Mouse (Mus musculus) right cerebral cortex, postnatal 25 days (tissue): ENCODE data around the gene Hspa5.
A peak's percentile ranks its signal among the peaks of the same experiment; 100 is the strongest.
"Not testable (repeated sequence)": the region's sequence is repeated elsewhere in the genome, so short reads cannot be mapped to it uniquely, and the experiment has no call there.

Experiments
- DNase-seq: peaks from one replicate; pipeline ENCODE4 v3.0.0; 2022

The Hspa5 gene

GRCm38 (mm10) chr2:34771368-34772226 lies at the start of gene Hspa5:
Hspa5 (plus strand) TSS chr2:34771970.
- peak; percentile 100 for DNase-seq

GRCm38 (mm10) chr2:34725269-34725668 lies 46.5 kb upstream of the Hspa5 start:
- DNase-seq = no peak

GRCm38 (mm10) chr2:34727045-34727728 lies 44.6 kb upstream of the Hspa5 start:
- DNase-seq = no peak

DNA sequence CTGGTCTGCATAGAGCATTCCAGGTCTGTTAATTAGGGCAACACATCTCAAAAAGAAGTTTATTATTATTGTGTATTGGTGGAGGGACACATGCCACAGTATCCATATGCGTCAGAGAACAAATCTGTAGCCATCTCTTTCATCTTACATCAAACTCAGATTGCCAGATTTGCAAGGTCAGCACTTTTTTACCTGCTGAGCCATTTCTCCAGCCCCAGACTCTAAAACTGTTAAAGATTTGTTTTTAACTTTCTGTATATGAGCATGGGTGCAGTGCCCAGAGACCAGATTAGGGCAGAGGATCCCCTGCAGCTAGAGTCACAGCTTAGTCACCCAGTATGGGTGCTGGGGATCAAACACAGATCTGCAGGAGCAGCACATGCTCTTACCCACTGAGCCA lies 35.1 kb upstream of the Hspa5 start:
- DNase-seq = no peak

GRCm38 (mm10) chr2:34737911-34738310 lies 33.9 kb upstream of the Hspa5 start:
- no peak for DNase-seq

DNA sequence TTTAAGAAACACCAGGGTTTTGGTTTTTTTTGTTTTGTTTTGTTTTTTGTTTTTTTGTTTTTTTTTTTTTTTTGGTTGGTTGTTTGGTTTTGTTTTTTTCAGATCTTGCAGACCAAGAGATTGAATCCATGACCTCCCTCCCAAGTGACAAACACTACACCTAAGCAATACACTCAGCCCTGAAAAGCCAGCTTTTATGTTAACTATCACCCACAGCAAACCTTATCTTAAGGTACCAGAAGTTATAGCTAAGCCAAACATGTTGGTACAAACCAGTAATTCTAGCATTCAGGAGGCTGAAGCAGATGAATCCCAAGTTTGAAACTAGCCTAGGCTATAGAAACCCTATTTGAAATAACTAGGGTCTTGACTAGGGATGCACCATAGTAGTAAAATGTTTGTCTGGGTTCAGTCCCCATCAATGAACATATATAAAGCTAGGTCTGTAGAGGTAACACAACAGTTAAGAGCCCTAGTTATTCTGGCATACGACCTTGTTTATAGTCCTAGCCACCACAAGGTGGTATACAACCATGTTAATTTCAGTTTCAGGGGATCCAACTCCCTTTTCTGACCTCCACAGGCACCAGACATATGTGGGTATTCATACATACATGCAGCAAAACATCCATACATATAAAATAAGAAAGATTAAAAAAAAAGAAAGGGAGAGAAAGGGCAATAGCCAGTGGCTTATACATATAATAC lies 31.9 kb upstream of the Hspa5 start:
- DNase-seq = no peak

DNA sequence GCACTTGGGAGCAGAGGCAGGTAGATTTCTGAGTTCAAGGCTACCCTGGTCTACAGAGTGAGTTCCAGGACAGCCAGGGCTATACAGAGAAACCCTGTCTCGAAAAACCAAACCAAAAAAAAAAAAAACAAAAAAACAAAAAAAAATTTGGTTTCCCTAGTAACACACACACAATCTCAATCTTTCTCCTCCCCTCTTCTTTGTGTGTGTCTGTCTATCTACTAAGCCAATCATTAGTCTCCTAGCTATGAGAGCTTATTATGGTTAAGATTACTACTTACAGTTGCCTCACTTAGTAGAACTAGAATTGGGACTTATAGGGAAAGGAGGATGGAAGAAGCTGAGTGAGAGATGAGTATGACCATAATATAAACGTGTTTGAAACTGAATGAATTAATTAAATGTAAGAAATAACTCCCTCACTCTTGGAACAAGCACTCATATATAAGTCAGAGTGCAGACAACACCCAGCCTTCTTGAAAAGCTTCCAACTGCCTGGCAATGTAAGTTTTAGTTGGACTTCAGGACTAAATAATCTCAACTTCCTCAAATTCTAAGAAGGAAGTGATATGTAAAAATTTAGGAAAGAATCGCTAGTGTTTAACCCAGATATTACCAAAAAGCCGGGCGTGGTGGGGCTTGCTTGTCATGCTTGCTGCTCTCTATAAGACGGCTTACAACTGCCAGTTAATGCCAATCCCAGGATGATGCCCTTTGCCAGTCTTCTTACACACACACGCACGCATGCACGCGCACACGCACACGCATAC lies 30.2 kb upstream of the Hspa5 start:
- no peak for DNase-seq

DNA sequence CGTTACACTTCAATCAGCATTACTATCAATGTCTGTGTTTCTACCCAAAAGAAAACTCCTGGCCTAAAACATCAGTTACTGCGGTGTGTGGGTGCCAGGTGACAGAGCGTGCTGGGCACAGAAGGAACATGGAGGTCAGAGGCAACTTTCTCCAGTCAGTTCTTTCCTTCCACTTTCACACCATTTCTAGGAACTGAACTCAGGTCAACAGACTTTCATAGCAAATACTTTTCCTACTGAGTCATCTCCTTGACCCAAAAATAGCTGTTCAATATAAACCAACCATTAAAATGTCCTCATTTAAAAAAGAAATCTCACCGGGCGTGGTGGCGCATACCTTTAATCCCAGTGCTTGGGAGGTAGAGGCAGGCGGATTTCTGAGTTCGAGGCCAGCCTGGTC lies 29.1 kb upstream of the Hspa5 start:
- no peak for DNase-seq

DNA sequence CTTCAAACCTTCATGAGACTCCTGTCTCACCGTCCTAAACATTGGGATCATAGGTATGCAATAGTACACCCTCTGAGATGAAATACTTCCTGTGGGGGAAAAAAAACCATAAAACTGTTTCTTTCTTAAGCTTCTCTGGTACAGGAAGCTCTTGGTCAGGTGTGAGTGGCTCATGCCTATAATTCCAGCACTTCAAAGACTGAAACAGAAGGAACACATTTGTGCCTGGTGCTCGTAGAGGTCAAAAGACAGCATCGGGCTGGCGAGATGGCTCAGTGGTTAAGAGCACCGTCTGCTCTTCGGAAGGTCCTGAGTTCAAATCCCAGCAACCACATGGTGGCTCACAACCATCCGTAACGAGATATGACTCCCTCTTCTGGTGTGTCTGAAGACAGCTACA lies 27.3 kb upstream of the Hspa5 start:
- DNase-seq = no peak

DNA sequence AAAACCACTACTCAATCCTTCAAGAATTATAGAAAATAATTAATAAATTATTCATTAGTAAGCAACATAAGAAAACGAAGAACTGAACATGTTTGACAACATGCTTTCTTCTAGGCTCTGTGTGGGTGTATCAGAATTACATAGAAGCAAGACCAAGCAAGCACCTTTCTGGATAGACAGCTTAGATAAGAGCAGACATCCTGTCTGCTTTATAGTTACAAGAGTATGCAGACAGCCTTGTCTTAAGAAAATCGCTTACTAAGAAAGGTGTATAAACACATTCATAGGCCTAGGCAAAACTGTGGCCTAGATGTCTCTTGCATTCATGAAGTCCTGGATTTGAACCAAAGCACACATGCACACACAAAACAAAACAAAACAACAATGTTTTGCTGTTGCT lies 26.1 kb upstream of the Hspa5 start:
- DNase-seq = no peak

GRCm38 (mm10) chr2:34748479-34748878 lies 23.3 kb upstream of the Hspa5 start:
- no peak for DNase-seq

- no peak for DNase-seq
Measured at GRCm38 (mm10) chr2:34750245-34750644, 21.5 kb upstream of the Hspa5 start.

- DNase-seq = peak; percentile 88
Measured at GRCm38 (mm10) chr2:34753811-34754550, 17.8 kb upstream of the Hspa5 start.

GRCm38 (mm10) chr2:34754551-34755358 lies 17.0 kb upstream of the Hspa5 start, which contains the start of gene Gapvd1:
Gapvd1 (minus strand) TSS chr2:34755232.
- DNase-seq = no peak

GRCm38 (mm10) chr2:34757341-34757740 lies 14.4 kb upstream of the Hspa5 start:
- no peak for DNase-seq

DNA sequence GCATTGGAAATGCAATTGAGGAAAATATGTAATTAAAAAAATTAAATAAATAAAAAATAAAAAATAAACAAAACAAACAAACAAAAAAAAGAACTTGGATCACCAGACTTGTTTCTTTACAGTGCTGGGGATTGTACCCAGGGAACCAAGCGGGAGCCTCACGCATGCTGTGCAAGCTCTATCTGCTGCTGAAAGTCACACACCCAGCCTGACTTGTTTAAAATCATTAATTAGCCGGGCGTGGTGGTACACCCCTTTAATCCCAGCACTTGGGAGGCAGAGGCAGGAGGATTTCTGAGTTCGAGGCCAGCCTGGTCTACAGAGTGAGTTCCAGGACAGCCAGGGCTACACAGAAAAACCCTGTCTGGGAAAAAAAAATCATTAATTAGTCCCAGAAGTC lies 10.5 kb upstream of the Hspa5 start:
- not testable (repeated sequence) for DNase-seq

- no peak for DNase-seq
Measured at GRCm38 (mm10) chr2:34762174-34762573, 9.6 kb upstream of the Hspa5 start.

DNA sequence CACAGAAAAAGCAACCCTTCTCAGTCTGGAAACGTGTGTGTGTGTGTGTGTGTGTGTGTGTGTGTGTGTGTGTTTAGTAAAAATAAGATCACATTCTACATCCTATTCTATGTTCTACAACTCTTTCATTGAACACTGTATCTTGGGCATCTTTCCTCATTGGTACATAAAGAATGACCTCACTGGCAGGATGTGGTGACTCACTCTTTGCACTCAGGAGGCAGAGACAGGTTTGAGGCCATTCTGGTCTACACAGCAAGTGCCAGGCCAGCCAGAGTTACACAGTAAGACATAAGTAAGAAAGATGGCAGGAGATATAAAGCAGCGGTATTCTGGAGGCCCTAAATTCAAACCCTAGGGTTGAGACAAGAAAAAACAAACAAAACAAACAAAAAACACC lies 8.9 kb upstream of the Hspa5 start:
- DNase-seq = no peak

DNA sequence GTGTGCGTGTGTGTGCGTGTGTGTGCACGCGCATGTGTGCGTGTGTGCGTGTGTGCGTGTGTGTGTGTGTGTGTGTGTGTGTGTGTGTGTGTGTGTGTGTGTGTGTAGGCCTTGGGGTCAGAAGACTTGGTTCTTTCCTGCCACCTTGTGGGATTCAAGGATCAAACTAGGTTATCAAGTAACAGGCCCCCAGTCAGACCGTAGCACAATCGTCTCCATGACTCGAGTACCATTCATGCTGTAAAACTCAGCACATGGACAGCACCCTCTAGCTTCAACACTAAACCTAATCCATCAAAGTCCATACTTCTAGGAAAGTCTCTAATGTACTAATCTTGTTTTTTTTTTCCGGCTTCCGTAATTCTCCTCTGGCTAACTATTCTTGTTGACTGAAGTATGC lies 7.0 kb upstream of the Hspa5 start:
- DNase-seq = no peak

- DNase-seq = no peak
Measured at GRCm38 (mm10) chr2:34770049-34770448, 1.7 kb upstream of the Hspa5 start.

GRCm38 (mm10) chr2:34770951-34771350 lies 819 bp upstream of the Hspa5 start:
- DNase-seq = no peak
